Mouse (Mus musculus) layer of hippocampus, adult 9-10 months (tissue): ENCODE data around the gene Smad6.

Source experiments
- DNase-seq: peaks from one replicate; pipeline ENCODE4 v3.0.0; 2022; ENCODE audit warnings: low spot score

The Smad6 gene

DNA sequence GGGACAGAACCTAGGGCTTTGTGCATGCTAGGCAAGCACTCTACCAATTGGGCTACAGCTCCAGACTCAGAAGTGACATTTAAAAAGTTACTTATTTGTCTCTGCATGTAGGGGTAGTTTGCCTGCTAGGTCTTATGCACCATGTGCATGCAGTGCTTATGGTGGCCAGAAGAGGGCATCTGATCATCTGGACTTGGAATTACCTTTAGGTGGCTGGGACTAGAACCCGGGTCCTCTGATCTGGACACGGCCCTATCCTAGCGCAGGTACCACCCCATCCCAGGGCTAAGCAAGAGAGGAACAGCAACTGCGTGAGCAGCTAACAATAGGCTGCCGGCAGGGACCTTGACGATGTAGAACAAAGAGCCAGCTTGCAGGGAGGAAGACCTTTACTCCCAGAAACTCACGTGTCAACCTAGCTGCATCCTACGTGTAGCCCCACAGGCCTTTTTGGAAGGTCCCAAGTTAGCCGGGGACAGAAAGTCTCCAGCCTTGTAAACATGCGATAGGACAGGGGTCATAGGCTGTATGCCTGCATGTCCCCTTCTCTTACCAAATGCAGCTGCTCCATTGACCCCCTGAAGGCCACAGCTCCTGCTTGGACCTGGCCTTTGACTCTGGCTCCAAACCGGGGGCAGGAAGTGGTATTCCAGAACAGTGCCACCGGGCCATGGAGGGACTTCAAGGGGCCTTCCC, 38.8 kb downstream of the Smad6 start:
- no peak for DNase-seq

DNA sequence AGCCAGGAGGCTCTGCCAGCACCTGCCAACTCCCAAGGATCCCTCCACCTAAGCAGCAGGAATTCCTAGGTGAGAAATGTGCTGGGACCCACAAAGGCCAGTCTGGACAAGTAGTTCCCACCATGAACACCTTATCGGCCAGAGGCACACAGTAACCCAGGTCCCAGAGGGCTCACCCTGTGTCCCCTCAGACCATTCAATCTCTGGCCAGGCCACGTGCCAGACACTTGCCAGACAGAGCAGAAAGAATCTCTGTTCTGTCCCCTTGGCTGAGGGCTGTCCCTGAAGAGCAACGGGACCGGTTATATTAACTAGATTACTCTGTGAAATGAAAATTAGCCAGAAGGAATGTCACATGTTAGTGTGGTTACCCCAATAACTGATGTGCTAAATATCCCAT, 39.9 kb downstream of the Smad6 start:
- no peak for DNase-seq

- no peak for DNase-seq
Measured at GRCm38 (mm10) chr9:63981371-63981770, 40.5 kb downstream of the Smad6 start.

DNA sequence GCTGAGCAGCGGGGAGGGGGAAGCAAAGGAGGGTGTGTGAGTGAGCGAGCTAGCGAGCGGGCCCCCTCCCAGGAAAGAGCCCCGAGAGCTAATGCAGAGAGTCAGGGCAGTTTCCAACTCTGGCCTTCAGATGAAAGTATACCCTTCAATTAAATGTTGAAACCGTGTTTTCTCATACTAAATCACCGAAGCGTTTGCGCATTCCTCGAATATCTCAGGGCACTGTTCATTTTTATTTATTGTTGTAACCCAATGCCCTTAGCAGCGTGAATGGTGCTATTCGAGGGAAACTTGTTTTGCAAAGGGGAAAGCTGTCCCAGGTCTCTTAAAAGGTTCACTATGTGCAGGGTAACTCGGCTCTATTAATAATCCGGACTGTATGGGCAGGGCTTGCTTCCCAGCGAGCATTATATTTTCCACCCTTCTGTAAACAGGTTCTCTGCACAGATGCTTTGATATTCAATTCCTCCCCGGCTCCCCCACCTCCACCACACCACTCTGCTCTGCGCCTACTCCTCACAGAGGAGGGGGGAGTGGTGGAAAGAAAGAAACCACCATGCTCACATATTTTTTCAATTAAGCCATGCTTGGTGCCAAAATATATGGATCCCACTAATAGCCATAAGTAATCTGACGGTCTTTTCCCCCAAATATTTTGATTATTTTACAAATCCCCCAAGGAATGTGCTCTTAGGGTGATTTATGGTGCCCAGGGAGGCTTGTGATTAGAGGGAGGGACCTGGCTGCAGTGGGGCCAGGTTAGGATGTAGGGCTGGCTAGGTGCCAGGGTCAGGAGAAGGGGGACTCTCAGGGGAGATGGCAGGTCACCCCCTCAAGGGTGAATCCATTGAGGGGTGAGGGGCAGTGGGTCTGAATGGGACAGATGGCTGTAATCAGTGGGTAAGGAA, 41.4 kb downstream of the Smad6 start:
- DNase-seq, result no peak

DNA sequence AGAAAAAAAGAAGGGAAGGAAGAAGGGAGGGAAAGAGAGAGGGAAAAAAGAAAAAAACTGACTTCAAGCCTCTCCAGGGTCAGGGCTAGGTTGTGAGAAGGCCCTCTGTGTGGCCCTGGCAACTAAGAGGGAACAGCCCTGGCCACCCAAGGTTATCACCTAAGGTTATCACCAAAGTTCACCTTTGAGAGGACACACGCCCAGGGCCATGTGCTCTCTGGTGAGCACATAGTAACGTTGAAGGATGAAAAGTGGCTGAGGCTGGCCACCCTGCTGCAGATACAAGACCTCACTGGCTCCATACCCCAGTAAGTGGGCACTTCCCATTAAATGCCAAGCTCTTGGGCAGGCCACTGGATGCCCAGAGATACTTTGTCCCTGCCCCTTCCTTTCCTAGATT, 42.6 kb downstream of the Smad6 start:
- DNase-seq, result no peak

DNA sequence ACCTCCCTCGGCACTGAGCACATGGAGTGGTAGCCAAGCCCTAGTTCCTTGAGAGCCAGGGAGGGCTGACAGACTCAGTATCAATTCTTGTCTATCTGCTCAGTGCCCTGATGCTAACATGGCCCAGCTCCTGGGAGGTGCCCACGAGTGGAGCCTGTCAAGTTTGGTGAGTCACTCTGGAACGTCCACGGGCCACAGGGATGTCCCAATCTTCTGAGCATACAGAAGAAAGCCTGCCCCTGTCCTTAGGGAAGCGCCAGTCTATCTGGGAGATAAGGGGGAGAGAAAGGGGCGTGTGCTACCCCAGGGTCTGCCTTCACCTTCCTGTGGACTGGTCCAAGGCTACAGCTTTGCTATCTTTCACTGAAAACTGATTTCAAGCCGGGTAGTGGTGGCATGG, 43.2 kb downstream of the Smad6 start:
- no peak for DNase-seq

DNA sequence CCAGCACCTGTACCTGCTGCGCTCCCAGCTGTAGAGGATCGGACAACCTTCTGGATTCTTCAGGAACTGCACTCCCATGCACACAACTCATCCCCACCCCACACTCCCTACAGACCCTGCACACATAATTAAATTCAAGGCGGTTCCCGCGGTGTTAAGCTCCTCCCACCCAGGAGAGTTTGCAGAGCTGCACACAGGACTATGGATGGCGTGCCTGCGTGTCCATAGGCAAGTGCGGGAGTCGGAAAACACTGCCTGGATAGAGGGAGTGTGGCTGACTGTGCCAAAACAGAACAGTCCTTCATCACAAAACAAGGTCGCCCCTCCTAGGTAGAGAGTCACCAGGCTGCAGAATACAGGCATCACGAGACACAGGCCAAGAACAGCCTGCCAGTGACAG, 45.9 kb downstream of the Smad6 start:
- no peak for DNase-seq

- DNase-seq, result no peak
Measured at GRCm38 (mm10) chr9:63974258-63975023, 47.4 kb downstream of the Smad6 start.

DNA sequence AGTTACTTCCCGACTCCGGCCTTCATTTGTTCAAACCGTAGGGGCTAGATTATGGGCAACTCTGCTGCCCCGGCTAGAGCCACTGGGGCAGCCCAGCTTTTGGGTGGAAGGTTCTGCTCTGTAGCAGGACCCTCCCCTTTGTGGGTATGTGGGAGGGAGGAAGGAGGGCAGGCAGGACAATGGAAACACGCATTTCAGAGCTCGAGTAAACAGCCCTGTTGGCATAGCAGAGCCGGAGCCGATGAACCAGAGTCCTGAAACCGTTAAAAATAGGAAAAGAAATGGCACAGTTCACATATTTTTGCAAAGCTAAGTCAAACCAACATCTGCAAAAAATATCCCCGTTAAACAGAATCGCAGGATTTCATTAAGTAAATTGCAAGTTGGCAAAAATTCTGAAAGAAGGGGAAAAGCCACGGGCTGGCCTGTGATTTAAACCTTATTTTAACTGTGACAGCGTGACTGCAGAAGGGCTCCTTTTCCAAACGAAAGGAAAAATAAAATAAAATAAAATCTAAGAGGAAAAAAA, 48.1 kb downstream of the Smad6 start:
- no peak for DNase-seq

DNA sequence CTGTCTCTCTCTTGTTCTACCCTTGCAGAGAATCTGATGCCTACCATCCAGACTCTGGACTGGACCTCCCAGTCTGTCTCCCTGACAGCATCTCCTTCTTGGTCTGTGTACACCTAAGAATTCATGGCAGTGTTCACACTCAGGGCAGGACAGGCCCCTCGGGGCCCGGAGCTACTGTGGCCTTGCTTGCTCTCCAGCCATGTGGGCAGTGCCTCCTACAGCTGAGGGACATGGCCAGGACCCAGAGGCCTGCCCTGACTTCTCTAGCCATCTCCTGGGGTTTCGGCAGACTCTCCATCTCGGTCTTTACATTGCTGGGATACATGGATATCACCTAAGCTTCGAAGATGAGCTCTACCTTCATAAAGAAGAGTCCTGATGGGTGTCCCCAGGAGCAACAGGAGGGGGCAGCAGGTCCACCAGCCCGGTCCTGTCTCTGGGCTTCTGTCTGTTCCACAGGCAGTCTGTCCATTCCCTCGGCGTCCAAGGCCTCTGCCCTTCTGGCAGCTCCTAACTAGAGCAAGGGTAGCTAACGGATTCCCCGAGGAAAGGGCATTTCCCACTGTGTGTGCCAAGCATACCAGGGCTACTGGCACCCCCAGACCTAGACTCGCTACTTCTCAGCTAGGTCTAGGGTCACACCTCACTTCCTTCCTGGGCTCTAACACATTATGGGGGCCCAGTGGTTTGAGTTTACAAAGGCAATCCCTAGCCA, 49.1 kb downstream of the Smad6 start:
- DNase-seq, result no peak

DNA sequence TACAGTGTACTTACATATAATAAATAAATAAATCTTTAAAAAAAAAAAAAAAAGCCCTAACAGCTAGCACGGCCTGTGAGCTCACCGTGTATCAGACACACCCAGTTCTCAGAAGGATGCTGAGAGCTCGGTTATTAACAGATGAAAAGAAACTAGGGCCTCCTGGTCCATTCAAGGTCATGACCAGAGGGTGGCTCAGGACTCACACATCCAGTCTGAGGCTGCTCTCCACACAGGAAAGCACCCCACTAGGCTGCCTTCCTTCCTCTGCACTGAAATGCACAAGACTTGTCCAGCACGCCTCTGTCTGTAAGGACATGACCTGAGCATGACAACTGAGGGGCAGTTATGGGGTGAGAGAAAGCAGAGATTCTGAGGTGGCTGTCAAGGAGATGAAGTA, 50.3 kb downstream of the Smad6 start:
- no peak for DNase-seq

DNA sequence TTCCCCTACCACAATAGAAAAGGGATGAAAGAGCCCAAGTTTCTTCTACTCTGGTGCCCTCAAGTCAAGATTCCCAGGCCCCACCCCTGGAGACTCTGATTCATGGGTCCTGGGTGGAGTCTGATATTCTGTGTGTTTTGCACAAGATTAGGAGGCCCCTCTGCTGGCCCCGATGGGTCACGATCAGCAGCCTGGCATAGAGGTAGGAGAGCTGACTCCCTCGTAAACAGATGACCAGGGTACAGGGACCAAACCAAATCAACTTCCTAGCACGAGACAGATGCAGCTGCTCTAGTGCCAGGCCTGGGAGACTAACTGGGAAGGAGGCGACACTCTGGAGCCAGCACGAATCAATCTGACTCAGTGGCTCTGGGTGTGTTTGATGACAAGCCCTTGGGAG, 51.0 kb downstream of the Smad6 start:
- no peak for DNase-seq

DNA sequence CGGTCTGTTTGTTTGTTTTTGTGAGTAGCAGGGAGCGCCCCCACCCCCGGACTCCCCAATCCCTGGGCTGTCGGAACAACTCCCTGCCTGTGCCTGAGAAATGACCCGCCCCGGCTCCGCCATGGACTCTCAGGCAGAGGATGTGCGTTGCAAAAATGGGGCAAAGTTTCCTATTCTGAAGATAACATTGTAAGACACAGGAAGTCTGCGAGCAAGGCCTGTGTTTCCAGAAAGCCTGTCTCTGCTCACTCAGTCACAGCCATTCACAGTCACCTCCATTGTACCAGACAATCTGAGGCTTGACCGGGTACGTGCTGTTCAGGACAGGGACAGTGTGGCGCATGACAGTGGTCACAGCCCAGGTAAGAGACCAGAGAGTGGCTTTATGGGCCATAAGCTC, 51.5 kb downstream of the Smad6 start:
- DNase-seq, result no peak

- no peak for DNase-seq
Measured at GRCm38 (mm10) chr9:63969467-63969866, 52.4 kb downstream of the Smad6 start.

DNA sequence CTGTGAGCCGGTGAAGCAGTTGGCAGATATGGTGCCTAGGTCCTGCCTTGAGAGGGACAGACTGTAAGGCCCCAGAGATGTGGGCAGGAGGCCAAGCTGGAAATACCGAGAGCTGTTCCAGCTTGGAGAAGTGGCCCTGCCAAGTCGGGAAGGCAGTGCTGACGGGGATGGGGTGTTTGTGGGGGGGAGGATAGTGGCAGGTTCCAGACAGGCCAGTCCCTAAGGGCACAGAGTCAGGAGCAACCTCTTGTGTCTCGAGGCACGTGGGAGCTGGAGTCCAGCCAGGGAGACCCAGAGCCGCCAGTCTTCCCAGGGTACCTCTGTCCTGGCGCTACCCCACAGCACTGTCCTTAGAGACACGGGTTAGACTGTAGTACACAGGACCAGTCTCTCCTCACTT, 53.3 kb downstream of the Smad6 start:
- DNase-seq, result no peak

- no peak for DNase-seq
Measured at GRCm38 (mm10) chr9:63967408-63968172, 54.3 kb downstream of the Smad6 start.

GRCm38 (mm10) chr9:63965579-63965981, 56.3 kb downstream of the Smad6 start:
- no peak for DNase-seq

DNA sequence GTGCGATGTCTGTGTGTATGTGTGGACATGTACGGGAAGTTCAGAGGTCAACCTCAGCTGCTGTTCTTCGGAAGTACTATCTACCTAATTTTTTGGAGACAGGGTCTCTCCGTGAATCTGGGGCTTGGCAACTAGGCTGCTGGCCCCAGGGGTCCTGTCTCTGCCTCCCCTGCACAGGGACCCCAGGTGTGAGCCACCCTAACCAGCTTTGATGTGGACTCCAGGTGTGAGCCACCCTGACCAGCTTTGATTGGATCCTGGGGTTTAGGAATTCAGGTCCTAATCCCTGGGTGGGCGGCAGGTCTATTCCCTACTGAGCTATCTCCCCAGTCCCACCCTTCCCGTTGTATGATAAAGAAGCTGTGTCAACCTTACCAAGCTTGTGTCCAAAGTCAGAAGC, 60.0 kb downstream of the Smad6 start:
- no peak for DNase-seq

DNA sequence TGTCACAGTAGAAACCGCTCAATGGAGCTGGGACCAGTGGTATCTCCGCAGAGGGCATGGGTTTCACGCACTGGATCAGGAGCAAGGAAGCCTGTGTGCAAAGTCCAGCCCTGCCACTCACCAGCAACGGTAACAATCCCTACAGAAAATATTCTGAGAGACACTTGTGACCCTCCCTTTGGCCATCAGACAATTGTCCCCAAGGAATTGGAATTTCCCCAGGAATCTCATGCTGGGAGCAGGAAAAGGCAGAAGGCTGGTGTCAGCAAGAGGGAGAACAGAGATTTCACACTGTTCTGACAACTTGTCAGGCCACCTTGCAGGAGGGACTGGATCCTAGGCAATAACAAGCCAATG, 61.1 kb downstream of the Smad6 start:
- DNase-seq, result no peak

DNA sequence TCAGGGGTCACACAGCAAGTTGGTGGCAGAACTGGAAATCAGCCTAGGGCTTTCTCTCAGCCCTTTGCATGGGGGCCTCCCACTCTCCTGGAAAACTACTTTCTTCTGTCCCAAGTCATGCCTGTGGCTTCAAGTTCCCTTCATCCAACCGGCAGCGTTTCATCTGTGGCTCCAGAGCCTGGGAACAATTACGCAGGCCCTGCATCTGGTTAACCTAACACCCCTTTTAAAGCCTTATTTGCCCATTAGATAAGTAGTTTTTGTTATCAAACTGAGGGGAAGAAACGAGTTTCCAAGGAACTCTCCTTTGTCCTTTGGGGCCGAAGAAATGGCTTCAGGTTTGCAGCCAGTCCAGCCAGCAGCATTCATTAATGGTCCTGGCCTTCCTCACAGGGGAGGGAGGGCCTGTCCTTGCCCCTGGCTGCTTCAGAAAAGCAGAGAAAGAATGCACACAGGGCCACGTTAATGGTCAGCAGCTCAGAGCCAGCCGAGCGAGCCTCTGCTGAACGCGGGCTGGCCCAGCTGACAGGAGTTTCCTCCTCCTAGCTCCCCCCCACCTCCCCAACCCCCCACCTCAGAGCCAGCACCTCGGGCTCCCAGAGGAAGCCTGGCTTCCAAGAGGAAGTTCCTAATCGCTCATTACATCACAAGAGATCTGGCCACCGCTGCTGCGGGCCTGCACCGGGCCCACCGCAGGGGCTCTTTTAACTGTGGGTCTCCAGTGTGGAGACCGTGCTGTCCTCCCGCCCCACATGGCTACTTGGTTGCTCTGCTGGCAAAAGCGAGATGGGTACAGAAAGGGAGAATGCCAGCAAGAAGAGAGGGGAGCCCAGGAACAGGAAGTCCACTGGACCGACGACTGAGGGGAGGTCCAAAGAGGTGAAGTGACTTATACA, 61.7 kb downstream of the Smad6 start:
- no peak for DNase-seq
